Mouse (Mus musculus) heart, adult 8-10 months (tissue): ENCODE data around the gene Trim2. TPM values are rescaled to one million over a fixed set of nuclear protein-coding genes. Genes with fewer than 3 reads are reported as not detected.

Experiments
- DNase-seq: peaks from one replicate; pipeline ENCODE4 v3.0.0; 2022; ENCODE audit warnings: low spot score
- total RNA-seq, 4 experiments: library from RNA; stranded (reverse); gene quantifications; 2 replicates each; pipeline ENCODE4 v1.2.4; 2022

Trim2 gene
- total RNA-seq, 4 experiments from 2014 or later: 4.9 to 8.2 (median 6.7) TPM

DNA sequence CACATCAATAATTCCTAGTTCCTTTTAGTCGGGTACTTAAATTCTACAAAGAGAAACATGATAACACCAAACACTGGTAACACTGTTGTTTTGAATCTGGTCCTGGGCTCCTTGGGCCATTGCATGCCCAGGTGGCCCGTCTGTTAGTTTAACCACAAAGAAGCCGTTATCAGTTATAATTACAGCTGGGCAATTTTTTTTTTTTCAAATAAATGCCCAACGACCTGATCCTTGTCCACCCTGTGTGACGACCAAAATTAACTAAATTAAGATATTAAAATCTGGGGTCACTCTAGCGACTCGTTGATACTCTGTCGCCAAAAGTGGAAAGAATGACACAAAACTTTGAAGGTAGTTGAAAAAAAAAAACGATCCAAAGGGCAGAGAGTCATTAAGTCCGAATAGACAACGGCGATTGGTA lies 151.9 kb downstream of the Trim2 start:
- no peak for DNase-seq

DNA sequence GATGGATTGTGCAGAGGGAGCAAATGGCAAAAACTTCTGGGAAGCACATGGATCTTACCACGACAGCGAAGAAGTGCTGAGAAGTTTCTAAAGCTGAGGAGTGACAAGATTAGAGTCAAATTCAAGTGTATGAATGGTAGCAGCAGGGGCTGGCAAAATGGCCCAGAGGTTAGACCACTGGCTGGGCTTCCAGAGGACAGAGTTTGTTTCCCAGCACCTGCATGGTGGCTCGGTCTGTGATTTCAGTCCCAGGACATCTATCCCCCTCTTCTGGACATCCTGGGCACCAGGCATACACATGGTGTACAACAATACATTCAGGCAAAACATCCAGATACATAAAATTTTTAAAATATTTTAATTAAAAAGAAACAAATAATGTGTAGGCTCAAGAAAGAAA lies 156.8 kb downstream of the Trim2 start:
- DNase-seq: no peak

DNA sequence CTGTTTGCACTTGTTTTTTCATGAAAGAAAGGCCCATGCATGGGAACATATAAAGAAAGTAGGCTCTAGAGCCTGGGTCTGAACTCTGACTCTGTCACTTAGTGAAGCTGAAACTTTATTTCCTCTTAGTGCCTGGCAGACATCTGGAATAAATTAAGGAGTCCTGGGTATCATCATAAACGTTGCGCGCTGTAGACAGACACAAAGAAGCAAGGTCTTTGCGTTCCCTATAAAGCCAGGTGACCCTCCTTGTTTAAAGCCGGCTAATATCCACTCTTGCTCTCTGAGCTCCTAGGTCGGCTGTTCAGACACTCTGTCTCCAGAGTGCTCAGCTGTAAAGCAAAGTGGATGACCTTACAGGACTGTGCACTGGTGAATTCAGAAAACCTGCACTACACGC lies 165.7 kb downstream of the Trim2 start:
- no peak for DNase-seq

DNA sequence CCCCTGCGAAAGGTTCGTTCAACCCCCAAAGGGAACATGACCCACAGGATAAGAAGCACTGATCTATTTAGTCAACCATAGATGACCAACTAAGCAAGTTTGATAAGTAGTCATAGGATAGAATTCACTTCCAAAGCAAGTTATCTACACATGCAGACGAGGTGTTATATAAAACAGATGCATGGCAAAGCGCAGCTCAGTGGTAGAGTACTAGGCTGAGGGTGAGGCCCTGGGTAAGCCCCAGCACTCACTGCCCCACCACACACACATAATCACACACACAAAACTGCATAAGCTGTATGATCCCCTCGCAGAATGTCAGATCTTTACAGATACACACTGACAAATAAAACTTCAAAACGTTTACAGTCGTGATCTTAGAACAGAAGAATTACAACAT lies 170.2 kb downstream of the Trim2 start:
- no peak for DNase-seq

DNA sequence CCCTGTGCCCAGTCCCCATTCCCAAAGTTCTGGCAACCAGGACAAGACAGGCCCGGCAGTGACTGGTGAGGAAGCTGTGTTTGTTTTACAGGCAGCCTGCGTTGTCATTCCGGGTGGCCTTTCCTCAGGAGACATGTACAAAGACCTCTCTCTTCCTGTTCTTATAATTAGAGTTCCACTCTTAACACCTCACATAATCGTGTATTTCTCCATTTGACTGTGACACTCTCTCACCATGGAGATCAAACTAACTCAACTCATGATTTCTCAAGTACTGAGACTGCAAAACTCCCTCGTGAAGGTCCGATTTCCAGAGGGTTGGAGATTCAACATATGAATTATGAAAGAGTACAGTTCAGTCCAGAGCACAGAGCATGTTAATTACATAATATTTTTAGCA lies 170.7 kb downstream of the Trim2 start:
- no peak for DNase-seq

DNA sequence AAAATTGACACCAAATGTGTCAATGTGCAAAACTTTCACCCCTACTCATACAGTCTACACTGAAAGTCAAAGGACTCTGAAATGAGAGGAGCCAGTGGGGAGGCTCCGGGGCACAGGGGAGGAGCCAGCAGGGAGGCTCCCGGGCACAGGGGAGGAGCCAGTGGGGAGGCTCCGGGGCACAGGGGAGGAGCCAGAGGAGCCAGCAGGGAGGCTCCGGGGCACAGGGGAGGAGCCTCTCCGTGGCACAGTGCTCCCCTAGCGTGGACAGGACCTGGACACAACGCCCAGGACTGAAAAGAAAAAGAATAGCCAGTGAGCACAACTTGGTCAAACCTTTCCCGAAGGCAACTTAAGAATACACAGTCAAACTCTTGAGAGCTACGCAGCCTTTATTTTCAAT lies 171.3 kb downstream of the Trim2 start:
- DNase-seq: no peak

DNA sequence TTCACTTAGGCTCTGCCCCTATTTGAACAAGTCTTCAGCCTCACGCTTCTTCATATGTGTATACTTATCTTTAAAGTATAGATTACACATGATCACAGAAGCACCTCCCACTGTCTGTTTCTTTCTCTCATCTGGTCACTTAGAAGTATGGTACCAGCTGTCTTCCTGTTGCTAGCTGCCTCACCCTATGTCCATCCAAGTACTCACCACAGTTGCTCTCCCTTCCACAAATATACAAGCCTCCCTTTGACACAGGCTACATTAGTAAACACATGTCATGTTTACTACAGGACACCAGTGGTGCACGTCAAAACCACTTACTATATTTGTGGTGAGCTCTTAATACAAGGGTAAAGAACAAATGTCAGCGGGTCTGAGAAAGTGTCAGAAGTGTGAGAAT lies 175.3 kb downstream of the Trim2 start:
- DNase-seq: no peak

DNA sequence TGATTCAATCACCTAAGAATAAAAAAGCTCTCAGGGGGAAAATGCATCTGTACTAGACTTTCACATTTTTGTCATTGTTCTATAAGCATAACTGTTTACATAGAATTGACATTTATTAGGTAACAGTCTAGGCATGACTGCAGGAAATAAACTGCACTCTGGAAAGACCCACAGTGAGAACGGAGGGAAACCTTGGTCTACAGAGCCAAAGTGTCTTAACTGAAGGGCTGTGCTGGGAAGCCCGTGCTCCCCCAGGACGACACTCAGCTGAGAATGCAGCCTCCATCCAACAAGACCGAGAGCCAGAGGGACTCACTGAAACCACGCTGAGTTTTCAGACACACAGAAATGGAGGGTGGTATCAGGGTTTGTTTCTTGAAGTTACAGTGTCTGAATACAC lies 175.9 kb downstream of the Trim2 start:
- DNase-seq: no peak

DNA sequence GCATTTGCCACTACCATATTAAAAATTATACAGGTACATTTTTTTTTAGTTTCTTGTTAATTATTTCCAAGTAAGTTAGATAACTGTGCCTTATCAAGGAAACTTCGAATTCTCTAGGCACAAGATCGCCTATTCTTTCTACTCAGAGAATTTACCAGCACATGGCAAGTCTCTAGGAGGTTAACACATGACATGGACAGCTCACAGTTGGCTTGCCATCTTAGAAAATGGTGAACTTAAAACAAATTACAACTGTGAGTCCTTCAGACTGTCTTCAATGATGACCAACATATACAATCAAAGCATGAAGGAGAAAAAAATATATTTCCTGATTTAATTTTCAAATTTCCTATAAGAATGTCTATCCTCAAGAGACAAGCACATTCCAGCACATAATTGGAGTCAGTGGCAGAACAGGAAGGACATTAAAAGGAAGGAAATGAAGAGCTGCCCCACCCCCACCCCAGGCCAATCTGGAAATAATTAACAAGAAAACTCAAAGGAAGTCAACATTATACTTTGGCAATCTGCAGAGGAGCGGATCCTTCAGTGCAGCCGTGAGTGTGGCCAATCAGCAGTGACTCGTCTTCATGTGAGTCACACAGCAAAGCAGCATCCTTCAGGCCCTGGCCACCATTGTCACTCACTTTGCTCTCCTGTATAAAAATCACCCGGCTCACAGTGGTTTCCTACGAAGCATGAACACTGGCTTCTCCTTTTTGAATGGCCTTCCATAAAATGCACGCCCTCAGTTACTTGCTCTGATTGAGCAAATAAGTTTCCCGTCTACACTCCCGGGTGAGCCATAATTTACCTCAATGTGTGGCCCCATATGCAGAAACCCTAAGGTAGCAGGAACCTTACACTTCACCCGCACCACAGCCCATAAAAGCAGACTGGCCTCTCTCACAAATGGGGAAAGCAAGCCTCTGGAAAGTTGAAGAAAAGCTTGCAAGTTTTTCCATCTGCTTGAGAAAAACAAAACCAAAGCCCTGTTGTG lies 177.5 kb downstream of the Trim2 start:
- no peak for DNase-seq

DNA sequence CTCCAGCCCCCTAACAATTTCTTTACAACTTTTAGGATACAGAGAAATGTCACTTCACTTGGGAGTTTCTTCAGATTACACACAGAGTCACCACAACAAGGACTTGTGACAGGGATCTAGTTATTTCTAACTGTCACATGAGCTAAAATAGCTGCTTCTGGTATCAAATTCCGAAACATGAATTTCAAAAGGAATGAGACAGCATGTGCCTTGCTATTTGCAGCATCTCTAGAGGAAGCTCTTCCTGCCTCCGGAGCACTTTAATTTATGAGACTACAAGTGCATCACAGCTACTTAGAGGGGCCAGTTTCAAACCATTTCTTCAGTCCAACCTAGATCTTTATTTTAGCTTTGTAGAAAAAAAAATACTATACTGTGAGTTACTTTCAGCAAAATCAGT lies 179.2 kb downstream of the Trim2 start:
- no peak for DNase-seq

DNA sequence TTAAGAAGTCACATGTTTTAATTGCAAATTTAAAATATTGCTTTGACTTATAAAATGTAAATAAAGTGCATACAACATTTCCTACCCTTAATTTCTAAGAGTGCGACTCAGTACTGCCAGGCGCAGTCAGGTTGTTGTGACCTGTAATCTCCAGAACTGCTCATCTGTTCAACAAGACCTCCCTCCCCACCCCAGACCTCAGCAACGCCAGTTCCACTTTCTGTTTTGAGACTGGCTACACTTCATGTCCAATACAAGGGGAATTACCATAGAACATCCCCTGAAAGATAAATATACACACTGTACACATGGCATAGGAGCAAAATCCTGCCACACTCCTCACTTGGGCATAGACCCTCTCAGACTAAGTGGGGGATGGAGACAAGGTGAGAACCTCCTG lies 180.0 kb downstream of the Trim2 start:
- no peak for DNase-seq

DNA sequence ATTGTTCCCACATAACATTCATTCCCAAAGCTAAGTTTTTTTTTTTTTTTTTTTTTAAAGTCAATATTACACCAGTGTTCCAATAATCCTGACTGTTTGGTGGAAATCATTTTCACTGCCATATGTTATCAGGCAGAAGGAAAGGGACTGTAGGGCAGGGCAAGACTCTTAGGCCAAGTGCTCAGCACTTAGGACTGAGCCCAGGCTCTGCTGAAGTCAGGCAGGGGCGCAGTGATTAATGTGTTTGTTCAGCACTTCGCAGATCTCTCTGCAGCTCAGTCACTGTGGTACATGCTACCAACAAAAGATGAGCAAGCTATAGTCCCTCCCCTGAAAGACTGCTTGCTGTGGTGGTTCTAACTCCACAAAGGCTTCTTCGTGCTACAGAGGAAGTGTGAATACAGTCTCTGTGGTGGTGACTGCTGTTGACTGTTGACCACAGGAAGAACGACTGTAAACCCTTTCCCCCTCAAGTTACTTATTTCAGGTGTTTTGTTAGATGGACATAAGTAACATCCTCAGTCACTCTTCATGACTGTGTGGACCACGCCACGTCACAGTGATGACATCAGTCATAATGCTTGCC lies 180.9 kb downstream of the Trim2 start:
- DNase-seq: no peak

DNA sequence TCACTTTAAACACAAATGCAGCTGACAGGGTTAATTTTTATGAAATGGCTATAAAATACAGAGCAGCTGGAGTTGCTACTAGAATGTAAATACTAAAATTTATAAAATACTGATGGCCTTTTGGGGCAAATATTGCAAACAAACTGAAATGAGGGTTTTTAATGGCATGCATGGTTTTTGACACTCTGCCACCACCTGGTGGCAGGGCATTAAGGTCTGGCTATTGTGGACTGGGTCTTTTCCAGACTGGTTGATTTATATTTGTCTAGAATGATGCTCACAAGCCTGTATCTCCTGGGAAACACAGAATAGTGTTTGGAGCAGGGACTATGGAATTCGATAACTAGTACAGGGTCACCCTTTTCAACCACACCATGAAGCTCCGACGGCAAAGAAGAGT lies 183.2 kb downstream of the Trim2 start:
- DNase-seq: no peak

DNA sequence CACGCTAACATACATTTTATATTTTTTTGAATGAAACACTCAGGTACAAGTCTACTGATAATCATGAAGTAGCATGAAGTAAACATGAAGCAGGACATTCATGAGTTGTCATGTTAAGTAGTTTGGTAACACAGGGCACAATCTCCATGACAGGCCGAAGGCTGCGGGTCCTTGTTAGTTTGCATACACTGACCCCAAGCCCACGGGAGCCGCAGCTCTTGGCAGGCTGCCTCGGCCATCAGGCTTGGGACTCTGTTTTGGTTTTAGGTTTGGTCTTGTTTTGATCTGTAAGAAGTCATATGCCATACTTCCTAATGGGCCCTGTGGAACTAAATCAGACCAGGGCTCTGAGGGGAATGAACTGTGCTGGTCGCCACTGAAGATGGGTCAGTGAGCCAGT lies 188.0 kb downstream of the Trim2 start:
- no peak for DNase-seq

DNA sequence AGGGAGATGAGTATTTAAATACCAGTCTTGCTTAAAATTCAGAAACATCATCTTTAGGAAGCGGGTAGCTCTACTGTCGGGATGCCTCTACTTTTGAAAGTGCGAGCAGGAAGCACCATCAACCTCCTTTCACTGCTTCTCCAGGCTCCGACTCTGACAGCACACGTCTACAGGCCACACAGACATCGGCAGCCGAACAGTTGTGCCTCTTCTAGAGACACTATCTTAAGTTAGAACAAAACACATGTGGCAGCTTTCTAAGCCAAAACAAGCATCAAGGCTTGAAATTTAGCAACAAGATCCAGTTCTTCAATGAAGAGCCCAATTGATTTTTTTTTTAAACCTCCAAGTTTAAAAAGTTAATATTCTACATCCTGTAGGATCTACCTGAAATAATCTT lies 188.5 kb downstream of the Trim2 start:
- no peak for DNase-seq

Other genes starting within 250 kb of the Trim2 start
- 1 to 10 TPM; 1.9 to 3.4 (median 2.3) TPM for gene Mnd1, start 151.1 kb downstream of the Trim2 start, total RNA-seq
- gene Gm6525, start 132.8 kb downstream of the Trim2 start, total RNA-seq: not detected
- 1 to 10 TPM in 1 of 4 experiments, under 1 TPM in 3; 0.23 to 1.2 (median 0.40) TPM for gene Fhdc1, start 173.6 kb upstream of the Trim2 start, total RNA-seq